Mouse (Mus musculus) heart, adult 9 months (tissue): ENCODE measurements around the gene Ppp1r13l.

Experiments
- DNase-seq, 2 experiments: peaks; one replicate each; pipeline ENCODE4 v3.0.0; 2022; ENCODE audit warnings: low spot score in 2 of 2

The Ppp1r13l gene

DNA sequence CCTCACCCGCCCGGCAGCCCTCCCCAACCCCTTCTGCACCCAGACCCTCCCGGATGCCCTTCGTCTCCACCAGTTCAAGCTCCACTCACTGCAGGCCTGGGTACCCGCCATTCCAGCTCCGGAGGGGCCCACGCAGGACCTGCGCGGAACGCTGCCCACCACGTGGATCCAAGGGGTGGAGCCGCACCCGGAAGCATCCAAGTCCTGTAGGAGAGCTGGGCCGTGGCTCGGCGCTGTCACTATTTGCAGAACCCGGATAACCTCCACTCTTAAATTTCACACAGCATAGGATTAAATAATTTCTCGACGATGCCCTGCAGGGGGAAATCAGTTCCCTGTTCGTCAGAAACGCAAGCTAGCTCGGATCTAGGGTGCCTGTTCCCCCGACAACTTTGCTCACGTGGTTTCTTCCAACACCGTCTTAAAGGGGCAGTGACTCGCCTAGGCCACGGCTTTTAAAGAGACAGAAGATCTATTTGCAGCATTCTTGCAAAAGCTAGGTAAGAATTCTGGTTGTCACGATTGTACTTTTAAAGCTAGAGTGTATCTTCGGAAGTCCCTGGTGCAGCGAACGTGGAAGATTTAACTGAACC is at the start of gene Ppp1r13l, which contains the start of gene Cd3eap:
Gene Ppp1r13l, plus strand, starts transcription at position 451 of the 593 bp plus-strand sequence.
Gene Cd3eap, minus strand, starts transcription at position 185 of the 593 bp plus-strand sequence.
- peak; percentile 82 to 91 for DNase-seq

DNA sequence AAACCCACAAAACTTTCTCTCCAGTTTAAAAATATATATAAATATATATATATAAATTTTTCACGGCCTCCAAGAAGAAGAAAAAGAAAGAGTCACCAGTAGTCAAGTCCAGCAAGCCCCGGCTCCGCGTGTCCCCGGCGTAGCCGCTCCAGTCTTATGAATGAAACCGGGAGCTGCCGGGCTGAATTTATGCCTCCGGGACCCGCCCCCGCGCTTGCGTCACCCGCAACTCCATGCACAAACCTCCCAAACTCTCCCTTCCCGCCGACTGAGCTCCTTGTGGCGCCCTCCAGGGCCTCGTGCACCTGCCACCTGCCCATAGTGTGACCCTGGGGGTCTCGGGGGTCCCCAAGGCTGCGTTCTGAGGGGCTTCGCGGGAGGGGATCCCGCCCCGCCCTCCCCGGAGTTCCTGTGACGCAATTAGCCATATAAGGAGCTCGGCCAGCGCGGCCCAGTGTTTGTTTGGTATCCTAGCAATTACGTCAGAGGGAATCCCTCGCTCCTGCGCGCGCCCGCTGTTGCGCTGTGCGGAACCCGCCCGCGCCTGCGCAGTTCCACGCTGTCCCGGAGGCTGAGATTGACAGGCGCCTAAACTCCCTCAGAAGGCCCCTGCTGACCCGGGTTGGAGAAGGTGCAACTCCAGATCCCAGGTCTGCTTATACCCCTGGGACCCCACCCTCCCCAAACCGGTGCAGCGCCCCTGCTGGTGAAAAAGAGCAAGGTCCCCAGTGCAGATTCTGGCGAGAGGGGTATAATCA is 49.5 kb upstream of the Ppp1r13l start, which contains the start of gene Fosb:
Gene Fosb, minus strand, starts transcription at position 168 of the 758 bp plus-strand sequence.
- peak; percentile 96 for DNase-seq

DNA sequence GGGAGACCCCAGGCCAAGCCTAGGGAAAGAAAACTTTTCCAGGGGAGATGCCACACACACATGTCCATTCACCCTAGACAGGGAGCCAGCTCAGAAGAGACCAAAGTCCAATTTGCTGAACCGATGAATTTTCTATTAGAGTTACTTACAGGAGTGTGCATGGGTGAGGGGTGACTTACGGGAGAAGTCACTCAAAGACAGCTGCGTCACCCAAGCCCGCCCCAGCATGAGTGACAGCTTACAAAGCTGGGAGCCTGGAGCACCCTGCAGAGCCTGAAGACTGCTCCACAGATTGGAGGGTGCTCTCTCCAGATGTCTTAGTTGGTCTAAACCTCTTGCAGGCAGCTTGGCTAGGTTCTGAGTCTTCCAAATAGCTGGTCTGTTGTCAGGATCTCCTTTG is 47.6 kb upstream of the Ppp1r13l start:
- no peak for DNase-seq

DNA sequence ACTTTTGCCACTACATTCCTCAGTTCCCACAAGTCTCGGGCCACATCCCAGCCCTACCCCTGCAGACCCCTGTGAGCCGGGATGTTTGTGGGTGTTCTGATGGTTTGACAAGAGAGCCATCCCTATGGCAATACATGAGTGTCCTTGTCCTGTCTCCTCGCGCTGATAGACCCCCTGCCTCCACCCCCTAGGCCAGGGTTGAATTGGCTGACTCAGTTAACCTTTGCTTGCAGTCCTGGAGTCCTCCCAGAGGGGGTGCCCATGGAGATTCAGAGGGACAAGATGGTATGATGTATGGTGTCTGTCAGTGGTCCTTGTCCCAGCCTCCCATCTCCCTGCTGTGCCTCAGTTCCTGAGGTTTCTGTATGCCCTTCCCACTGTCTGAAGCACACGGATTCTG is 45.5 kb upstream of the Ppp1r13l start:
- no peak for DNase-seq

GRCm38 (mm10) chr7:19316451-19317161 is 42.9 kb upstream of the Ppp1r13l start:
- DNase-seq, result peak in 1 of 2 experiments; percentile 73

- no peak for DNase-seq
These were observed 41.3 kb upstream of the Ppp1r13l start for GRCm38 (mm10) chr7:19318201-19318600.

DNA sequence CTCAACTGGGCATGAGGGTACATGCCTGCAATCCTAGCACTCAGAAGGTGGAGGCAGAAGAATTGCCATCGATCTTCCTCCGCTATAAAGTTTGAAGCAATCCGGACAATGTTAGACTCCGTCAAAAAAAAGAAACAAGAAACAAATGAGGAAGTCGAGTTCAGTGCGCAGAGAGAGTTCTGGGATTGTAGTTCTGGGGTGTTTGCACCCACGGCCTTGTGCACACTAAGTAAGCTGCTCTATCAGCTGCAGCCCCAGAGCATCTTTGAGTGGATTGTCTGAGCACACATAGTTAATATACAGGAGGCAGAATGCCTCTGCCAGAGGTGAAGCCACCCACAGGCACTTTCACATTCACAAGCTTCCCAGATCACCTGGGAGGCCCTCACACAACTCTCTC is 40.9 kb upstream of the Ppp1r13l start:
- DNase-seq, result no peak

GRCm38 (mm10) chr7:19319458-19319857 is 40.1 kb upstream of the Ppp1r13l start:
- no peak for DNase-seq

DNA sequence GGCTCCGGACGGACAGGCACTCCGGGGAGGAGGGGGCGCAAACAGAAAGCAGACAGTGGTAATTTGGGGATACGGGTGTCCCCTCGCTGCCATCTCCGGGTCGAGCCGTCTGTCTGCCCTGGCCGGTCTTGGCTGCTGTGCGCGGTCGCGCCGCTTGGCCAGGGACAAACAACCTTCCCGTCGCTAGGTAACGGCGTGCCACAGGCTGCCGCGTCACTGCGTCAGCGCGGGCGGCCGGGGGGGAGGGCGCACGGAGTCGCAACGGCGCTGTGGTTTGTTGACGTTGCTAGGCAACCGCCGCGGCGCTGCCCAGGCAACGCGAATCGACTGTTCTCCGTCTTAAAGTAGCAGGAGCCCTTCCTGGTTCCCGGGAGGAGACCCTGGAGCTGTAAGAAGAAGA is 39.6 kb upstream of the Ppp1r13l start:
- peak; percentile 95 to 96 for DNase-seq

- no peak for DNase-seq
These were observed 38.9 kb upstream of the Ppp1r13l start for GRCm38 (mm10) chr7:19320637-19321036.

- DNase-seq, result no peak
These were observed 38.1 kb upstream of the Ppp1r13l start for GRCm38 (mm10) chr7:19321464-19321863.

GRCm38 (mm10) chr7:19322489-19322888 is 37.1 kb upstream of the Ppp1r13l start:
- DNase-seq, result no peak

DNA sequence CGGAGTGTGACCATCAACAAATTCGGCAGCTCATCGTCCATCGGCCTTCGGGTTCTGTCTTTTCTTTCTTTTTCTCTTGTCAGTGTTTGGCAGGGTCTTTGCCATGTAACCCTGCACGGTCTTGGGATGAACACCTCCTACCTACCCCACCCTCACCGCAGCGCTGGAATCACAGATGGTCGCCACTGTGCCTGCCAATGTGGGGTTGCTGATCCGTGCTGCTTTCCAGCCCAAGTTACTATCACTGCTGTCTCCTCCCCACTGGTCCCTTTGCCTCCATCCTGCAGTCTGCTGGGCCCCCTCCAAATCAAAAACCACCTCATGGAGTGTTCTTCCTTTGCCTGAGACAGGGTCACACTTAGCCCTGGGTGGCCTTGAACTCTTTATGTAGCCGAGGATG is 35.3 kb upstream of the Ppp1r13l start:
- no peak for DNase-seq

DNA sequence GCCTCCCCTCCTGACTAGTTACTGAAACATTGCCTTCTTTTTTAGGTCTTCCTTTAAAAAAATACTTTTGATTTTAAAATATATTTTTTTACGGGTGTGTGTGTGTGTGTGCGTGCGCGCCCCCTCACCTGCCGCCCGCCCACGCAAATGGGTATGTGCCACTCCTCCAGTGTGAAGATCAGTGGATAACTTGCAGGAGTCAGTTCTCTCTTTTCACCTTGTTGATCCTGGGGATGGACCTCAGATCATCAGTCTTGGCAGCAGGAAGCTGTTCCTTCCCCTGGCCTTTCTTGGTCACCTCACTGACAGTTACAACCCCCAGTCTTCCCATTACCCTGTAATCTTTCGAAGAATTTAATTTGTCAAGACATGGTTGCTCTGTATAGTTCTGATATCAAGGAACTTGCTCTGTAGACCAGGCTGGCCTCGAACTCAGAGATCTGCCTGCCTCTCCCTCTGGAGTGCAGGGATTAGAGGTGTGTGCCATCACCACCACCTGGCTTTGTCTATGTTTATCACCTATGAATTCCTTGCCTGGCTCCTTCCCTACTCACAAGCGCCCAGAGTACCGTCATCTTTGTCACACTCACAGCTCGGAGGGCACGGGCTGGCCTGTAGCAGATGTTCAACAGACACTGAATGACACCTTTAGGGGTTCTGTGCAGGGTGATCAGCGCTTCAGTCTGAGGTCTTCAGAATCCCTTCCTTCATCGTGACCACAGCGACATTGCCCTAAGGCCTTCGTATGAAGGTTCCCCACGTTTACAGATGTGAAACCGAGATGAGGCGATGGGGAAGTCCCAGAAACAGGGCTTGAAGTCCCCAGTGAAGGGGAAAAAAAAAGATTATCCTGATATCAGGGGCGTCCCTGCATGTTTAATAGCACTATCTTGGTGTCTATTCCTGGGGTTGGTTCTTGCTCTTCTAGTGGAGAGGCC is 34.0 kb upstream of the Ppp1r13l start:
- no peak for DNase-seq

DNA sequence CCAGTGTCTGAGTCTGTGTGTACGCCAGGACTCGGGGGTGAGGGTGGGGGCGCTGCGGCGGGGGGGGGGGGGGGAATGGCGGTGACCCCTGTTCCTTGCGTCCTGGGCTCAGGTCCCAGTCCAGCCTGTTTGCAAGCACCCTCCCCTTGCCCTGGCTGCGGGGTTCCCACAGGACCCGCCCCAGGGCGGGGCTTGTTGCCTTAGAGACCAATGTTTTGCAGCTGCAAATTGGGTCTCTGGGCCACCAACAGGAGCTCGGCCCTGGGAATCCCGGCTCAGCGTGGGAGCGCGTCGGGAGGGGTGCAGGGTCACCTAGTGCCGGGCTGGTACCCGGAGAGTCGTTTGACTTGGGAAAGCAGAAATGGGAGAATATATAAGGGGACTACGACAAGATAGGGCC is 33.2 kb upstream of the Ppp1r13l start:
- DNase-seq, result peak; percentile 90 to 93

DNA sequence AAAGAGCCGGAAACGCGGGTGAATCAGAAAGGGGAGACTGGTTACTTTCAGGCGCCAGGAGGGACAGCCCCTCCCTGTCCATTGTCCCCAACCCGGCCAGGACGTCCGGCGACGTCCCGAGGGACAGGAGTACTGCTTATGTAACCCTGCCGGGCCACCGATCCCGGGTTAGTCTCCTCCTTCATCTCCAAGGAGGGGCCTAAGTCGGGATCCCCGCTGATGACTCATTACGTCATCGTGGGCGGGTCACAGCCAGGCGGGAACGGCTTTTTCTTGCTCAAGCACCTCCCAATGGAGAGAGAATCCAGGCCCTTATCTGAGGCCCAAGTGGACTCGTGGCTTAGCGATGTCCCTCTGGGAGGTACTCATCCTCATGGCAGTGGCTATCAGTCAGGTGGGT is 32.4 kb upstream of the Ppp1r13l start:
- DNase-seq, result peak; percentile 96 to 98

DNA sequence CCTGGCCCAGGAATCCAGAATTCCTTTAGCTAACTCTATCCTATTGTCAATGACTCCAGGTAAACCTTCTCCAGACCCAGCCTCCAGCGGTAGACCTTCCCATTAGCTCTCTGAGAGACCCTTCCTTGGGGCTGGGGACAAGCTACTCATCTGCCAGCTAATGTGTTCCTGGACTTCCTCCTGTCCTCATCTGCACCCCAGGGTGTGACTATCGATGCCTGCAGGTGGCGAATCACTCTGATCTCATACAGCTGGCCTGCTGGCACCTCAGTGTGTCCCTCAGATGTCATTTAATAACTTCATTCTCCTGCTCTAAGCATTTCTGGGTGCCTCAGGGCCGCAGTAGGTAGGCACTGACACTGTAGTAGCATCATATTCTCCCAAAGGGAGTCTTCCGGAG is 31.8 kb upstream of the Ppp1r13l start:
- DNase-seq, result no peak

GRCm38 (mm10) chr7:19328425-19328824 is 31.1 kb upstream of the Ppp1r13l start:
- DNase-seq, result no peak

GRCm38 (mm10) chr7:19331910-19332309 is 27.6 kb upstream of the Ppp1r13l start:
- no peak for DNase-seq

- DNase-seq, result peak; percentile 86 to 88
These were observed 26.7 kb upstream of the Ppp1r13l start for GRCm38 (mm10) chr7:19332709-19333352.

GRCm38 (mm10) chr7:19335583-19335982 is 24.0 kb upstream of the Ppp1r13l start:
- DNase-seq, result no peak
